Mouse (Mus musculus) liver, adult 2 months (tissue): ENCODE measurements around the gene Ptprn2.

Experiments
- CTCF ChIP-seq: fragments of 200-500 bp; IDR thresholded peaks from 2 replicates; pipeline ENCODE4 v1.5.1; 2011; ENCODE audit warnings: low read depth, low read length, control low read depth
- POLR2A ChIP-seq: fragments of 200-500 bp; IDR thresholded peaks from 2 replicates; pipeline ENCODE4 v1.6.1; 2011; ENCODE audit warnings: low read length, control low read depth; ENCODE audit not compliant: insufficient read depth; ENCODE audit errors: extremely low read depth

GRCm38 (mm10) chr12:117172529-117172884, 687.0 kb downstream of the Ptprn2 start:
- TF ChIP-seq CTCF (no peak), POLR2A (no peak)
